Mouse (Mus musculus): ENCODE data around the gene Pafah1b2.

GRCm38 (mm10) chr9:45946182-45946871 lies 66.2 kb downstream of the Pafah1b2 start:
- TF ChIP-seq CTCF (IDR thresholded peaks at IDR 0.05; ENCODE audit: borderline replicate concordance, insufficient read depth, low read depth, low read length) (no peak), POLR2A (IDR thresholded peaks at IDR 0.05; ENCODE audit: borderline replicate concordance, insufficient read depth, low read length) (no peak)
